Mouse (Mus musculus): ENCODE data around the gene Ctss.
"Not testable (repeated sequence)": the region's sequence is repeated elsewhere in the genome, so short reads cannot be mapped to it uniquely, and the experiment has no call there.

Gene Ctss

GRCm38 (mm10) chr3:95533364-95533763 is 6.8 kb downstream of the Ctss start:
- no peak for DNase-seq (ENCODE audit: low spot score in 2 of 2)

GRCm38 (mm10) chr3:95534927-95535326 is 8.3 kb downstream of the Ctss start:
- DNase-seq (ENCODE audit: low spot score in 2 of 2): no peak

- DNase-seq (ENCODE audit: low spot score in 2 of 2): no peak
These were observed 12.3 kb downstream of the Ctss start for GRCm38 (mm10) chr3:95538936-95539335.

- no peak for DNase-seq (ENCODE audit: low spot score in 2 of 2)
These were observed 13.3 kb downstream of the Ctss start for GRCm38 (mm10) chr3:95539837-95540236.

GRCm38 (mm10) chr3:95541186-95541585 is 14.6 kb downstream of the Ctss start:
- DNase-seq (ENCODE audit: low spot score in 2 of 2): not testable (repeated sequence)

GRCm38 (mm10) chr3:95542171-95542570 is 15.6 kb downstream of the Ctss start:
- DNase-seq (ENCODE audit: low spot score in 2 of 2): no peak

GRCm38 (mm10) chr3:95542981-95543380 is 16.4 kb downstream of the Ctss start:
- no peak for DNase-seq (ENCODE audit: low spot score in 2 of 2)

GRCm38 (mm10) chr3:95550176-95550575 is 23.6 kb downstream of the Ctss start:
- no peak for DNase-seq (ENCODE audit: low spot score in 2 of 2)

- no peak for DNase-seq (ENCODE audit: low spot score in 2 of 2)
These were observed 27.4 kb downstream of the Ctss start for GRCm38 (mm10) chr3:95553986-95554385.

GRCm38 (mm10) chr3:95559437-95559836 is 32.9 kb downstream of the Ctss start, which contains the start of gene Hormad1:
Gene Hormad1, plus strand, starts transcription at chr3:95559677.
- no peak for DNase-seq (ENCODE audit: low spot score in 2 of 2)

GRCm38 (mm10) chr3:95560738-95561137 is 34.2 kb downstream of the Ctss start:
- DNase-seq (ENCODE audit: low spot score in 2 of 2): no peak

GRCm38 (mm10) chr3:95561826-95562225 is 35.2 kb downstream of the Ctss start:
- DNase-seq (ENCODE audit: low spot score in 2 of 2): no peak

GRCm38 (mm10) chr3:95569585-95569984 is 43.0 kb downstream of the Ctss start:
- no peak for DNase-seq (ENCODE audit: low spot score in 2 of 2)

GRCm38 (mm10) chr3:95587754-95588603 is 61.4 kb downstream of the Ctss start:
- DNase-seq (ENCODE audit: low spot score in 2 of 2): peak in 1 of 2 experiments; percentile 14

GRCm38 (mm10) chr3:95588604-95589086 is 62.1 kb downstream of the Ctss start, which contains the start of gene Golph3l:
Gene Golph3l, plus strand, starts transcription at chr3:95588934.
- peak; percentile 91 to 92 for DNase-seq (ENCODE audit: low spot score in 2 of 2)

- DNase-seq (ENCODE audit: low spot score in 2 of 2): no peak
These were observed 72.1 kb downstream of the Ctss start for GRCm38 (mm10) chr3:95598734-95599133.

- no peak for DNase-seq (ENCODE audit: low spot score in 2 of 2)
These were observed 74.7 kb downstream of the Ctss start for GRCm38 (mm10) chr3:95601287-95601686.

Data from spleen, postnatal 10 days (tissue).